Mouse (Mus musculus): ENCODE data around the gene Fhit. TPM values are rescaled to one million over a fixed set of nuclear protein-coding genes. Genes with fewer than 3 reads are reported as not detected.

Fhit gene
- polyA plus RNA-seq, 1 experiment: 3.7 TPM

DNA sequence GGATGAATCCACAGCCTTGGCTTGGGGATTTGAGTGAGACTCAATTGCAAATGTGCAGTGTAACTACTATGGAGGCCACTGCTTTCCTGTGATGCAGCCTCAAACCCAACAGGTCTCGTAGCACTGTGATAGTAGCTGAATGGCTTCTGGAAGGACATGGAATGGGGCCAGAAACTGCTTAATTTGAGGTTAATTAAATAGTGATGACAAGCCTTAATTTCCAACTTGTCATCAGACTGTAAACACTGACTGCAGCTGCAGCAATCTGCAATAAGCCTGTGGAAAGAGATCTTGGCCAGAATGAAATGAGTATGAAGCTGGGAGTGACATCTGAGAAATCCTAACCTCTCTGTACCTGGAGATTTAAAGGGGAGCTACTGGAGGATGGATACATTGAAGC lies 325.8 kb downstream of the Fhit start:
- H3K27me3 ChIP-seq (ENCODE audit: control insufficient read depth, insufficient read depth, low read length): no peaks in the 10 kb centered on the region
- no peak overlapping the region for H3K4me3 ChIP-seq (ENCODE audit: low read depth, low read length)
- TF ChIP-seq POLR2A (IDR thresholded peaks at IDR 0.05; ENCODE audit: low read depth, low read length) (no peak), CTCF (IDR thresholded peaks at IDR 0.05; ENCODE audit: extremely low read depth, insufficient read length, insufficient replicate concordance, low read depth, low read length) (no peak)
- H3K27ac ChIP-seq (ENCODE audit: insufficient read depth, low read depth, low read length): no peak overlapping the region
- no peaks in the 10 kb centered on the region for H3K36me3 ChIP-seq (ENCODE audit: control insufficient read depth, insufficient read depth, low read length)
- WGBS: 67% methylated on average over 1 of the region's 1 CpGs
- H3K4me1 ChIP-seq (ENCODE audit: control insufficient read depth, insufficient read depth, insufficient read length, low read length): no peaks in the 10 kb centered on the region

- Histone ChIP-seq H3K27ac (ENCODE audit: insufficient read depth, low read depth, low read length) (no peak overlapping the region), H3K27me3 (ENCODE audit: control insufficient read depth, insufficient read depth, low read length) (no peaks in the 10 kb centered on the region), H3K4me3 (ENCODE audit: low read depth, low read length) (no peak overlapping the region), H3K36me3 (ENCODE audit: control insufficient read depth, insufficient read depth, low read length) (no peaks in the 10 kb centered on the region), H3K4me1 (ENCODE audit: control insufficient read depth, insufficient read depth, insufficient read length, low read length) (no peaks in the 10 kb centered on the region)
- 68% methylated on average over 4 of the region's 4 CpGs for WGBS
- no peak for TF ChIP-seq POLR2A (IDR thresholded peaks at IDR 0.05; ENCODE audit: low read depth, low read length)
- TF ChIP-seq CTCF (IDR thresholded peaks at IDR 0.05; ENCODE audit: extremely low read depth, insufficient read length, insufficient replicate concordance, low read depth, low read length): no peak
These were observed 337.0 kb downstream of the Fhit start for GRCm38 (mm10) chr14:10824819-10825218.

- H3K27me3 ChIP-seq (ENCODE audit: control insufficient read depth, insufficient read depth, low read length): no peaks in the 10 kb centered on the region
- TF ChIP-seq CTCF (IDR thresholded peaks at IDR 0.05; ENCODE audit: extremely low read depth, insufficient read length, insufficient replicate concordance, low read depth, low read length): no peak
- TF ChIP-seq POLR2A (IDR thresholded peaks at IDR 0.05; ENCODE audit: low read depth, low read length): no peak
- no peaks in the 10 kb centered on the region for H3K36me3 ChIP-seq (ENCODE audit: control insufficient read depth, insufficient read depth, low read length)
- H3K4me3 ChIP-seq (ENCODE audit: low read depth, low read length): no peak overlapping the region
- 45% methylated on average over 2 of the region's 2 CpGs for WGBS
- H3K4me1 ChIP-seq (ENCODE audit: control insufficient read depth, insufficient read depth, insufficient read length, low read length): no peaks in the 10 kb centered on the region
- H3K27ac ChIP-seq (ENCODE audit: insufficient read depth, low read depth, low read length): no peak overlapping the region
These were observed 348.3 kb downstream of the Fhit start for GRCm38 (mm10) chr14:10813551-10813950.

- WGBS: 83% methylated on average over 4 of the region's 4 CpGs
- TF ChIP-seq POLR2A (IDR thresholded peaks at IDR 0.05; ENCODE audit: low read depth, low read length) (no peak), CTCF (IDR thresholded peaks at IDR 0.05; ENCODE audit: extremely low read depth, insufficient read length, insufficient replicate concordance, low read depth, low read length) (no peak)
- no peak overlapping the region for H3K4me3 ChIP-seq (ENCODE audit: low read depth, low read length)
- H3K27me3 ChIP-seq (ENCODE audit: control insufficient read depth, insufficient read depth, low read length): no peaks in the 10 kb centered on the region
- no peak overlapping the region for H3K27ac ChIP-seq (ENCODE audit: insufficient read depth, low read depth, low read length)
- no peaks in the 10 kb centered on the region for H3K4me1 ChIP-seq (ENCODE audit: control insufficient read depth, insufficient read depth, insufficient read length, low read length)
- H3K36me3 ChIP-seq (ENCODE audit: control insufficient read depth, insufficient read depth, low read length): no peaks in the 10 kb centered on the region
These were observed 363.2 kb downstream of the Fhit start for GRCm38 (mm10) chr14:10798489-10799180.

- 65% methylated on average over 1 of the region's 1 CpGs for WGBS
- no peak for TF ChIP-seq POLR2A (IDR thresholded peaks at IDR 0.05; ENCODE audit: low read depth, low read length)
- no peak for TF ChIP-seq CTCF (IDR thresholded peaks at IDR 0.05; ENCODE audit: extremely low read depth, insufficient read length, insufficient replicate concordance, low read depth, low read length)
- Histone ChIP-seq H3K4me3 (ENCODE audit: low read depth, low read length) (no peak overlapping the region), H3K27ac (ENCODE audit: insufficient read depth, low read depth, low read length) (no peak overlapping the region), H3K27me3 (ENCODE audit: control insufficient read depth, insufficient read depth, low read length) (no peaks in the 10 kb centered on the region), H3K4me1 (ENCODE audit: control insufficient read depth, insufficient read depth, insufficient read length, low read length) (no peaks in the 10 kb centered on the region), H3K36me3 (ENCODE audit: control insufficient read depth, insufficient read depth, low read length) (no peaks in the 10 kb centered on the region)
These were observed 364.2 kb downstream of the Fhit start for GRCm38 (mm10) chr14:10797595-10797994.

DNA sequence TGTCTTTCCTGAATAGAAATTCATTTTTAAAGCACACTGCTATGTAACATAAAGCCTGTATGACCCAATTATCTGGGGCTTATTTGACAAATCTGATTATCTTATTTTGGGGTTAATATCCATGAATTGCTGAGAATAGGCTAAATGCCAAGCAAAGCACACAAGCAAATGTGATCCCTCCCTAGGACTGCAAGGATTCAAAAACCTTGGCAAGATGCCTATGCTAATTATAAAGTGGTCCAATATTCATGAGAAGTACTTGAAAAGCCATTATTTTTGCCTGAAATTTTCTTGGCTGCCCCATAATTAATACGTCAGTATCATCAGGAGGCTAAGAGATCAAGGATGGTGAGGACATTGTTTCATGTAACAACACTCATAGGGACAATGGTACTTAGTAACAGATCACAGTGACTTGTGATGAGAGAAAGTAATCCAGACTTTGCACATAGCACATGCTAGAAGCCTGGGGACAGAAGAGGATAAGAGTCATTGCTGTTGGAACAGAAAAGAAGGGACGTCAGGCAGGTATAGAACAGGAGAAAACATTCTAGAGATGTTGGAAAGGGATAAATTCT lies 366.2 kb downstream of the Fhit start:
- Histone ChIP-seq H3K4me3 (ENCODE audit: low read depth, low read length) (no peak overlapping the region), H3K36me3 (ENCODE audit: control insufficient read depth, insufficient read depth, low read length) (no peaks in the 10 kb centered on the region), H3K27ac (ENCODE audit: insufficient read depth, low read depth, low read length) (no peak overlapping the region), H3K4me1 (ENCODE audit: control insufficient read depth, insufficient read depth, insufficient read length, low read length) (no peaks in the 10 kb centered on the region), H3K27me3 (ENCODE audit: control insufficient read depth, insufficient read depth, low read length) (no peaks in the 10 kb centered on the region)
- 59% methylated on average over 2 of the region's 2 CpGs for WGBS
- no peak for TF ChIP-seq CTCF (IDR thresholded peaks at IDR 0.05; ENCODE audit: extremely low read depth, insufficient read length, insufficient replicate concordance, low read depth, low read length)
- no peak for TF ChIP-seq POLR2A (IDR thresholded peaks at IDR 0.05; ENCODE audit: low read depth, low read length)

DNA sequence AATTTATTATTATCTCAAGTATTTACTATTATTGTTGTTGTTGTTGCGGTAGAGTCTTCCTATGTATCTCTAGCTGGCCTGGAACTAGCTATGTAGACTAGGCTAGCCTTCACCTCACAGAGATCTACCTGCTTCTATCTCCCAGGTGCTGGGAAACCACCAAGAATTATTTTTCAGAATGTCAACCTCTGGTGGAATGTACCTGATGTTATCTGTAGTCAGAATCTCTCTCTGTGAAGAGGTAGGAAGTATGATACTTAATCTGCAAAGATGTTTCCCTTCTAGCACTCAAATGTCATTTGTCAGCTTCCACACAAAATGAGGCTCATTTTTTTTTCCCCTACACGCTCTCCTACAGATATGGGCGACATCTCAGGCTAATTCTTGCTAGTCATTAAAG lies 377.9 kb downstream of the Fhit start:
- no peaks in the 10 kb centered on the region for H3K27me3 ChIP-seq (ENCODE audit: control insufficient read depth, insufficient read depth, low read length)
- no peaks in the 10 kb centered on the region for H3K36me3 ChIP-seq (ENCODE audit: control insufficient read depth, insufficient read depth, low read length)
- whole genome bisulfite sequencing: 87% methylated on average over 3 of the region's 3 CpGs
- no peak overlapping the region for H3K4me3 ChIP-seq (ENCODE audit: low read depth, low read length)
- TF ChIP-seq CTCF (IDR thresholded peaks at IDR 0.05; ENCODE audit: extremely low read depth, insufficient read length, insufficient replicate concordance, low read depth, low read length) (no peak), POLR2A (IDR thresholded peaks at IDR 0.05; ENCODE audit: low read depth, low read length) (no peak)
- H3K4me1 ChIP-seq (ENCODE audit: control insufficient read depth, insufficient read depth, insufficient read length, low read length): no peaks in the 10 kb centered on the region
- no peak overlapping the region for H3K27ac ChIP-seq (ENCODE audit: insufficient read depth, low read depth, low read length)

All from small intestine, adult 2 months (tissue).